Mouse (Mus musculus) CH12.LX (cell line): ENCODE results near the gene Smok2b. TPM values are rescaled to one million over a fixed set of nuclear protein-coding genes. Genes with fewer than 3 reads are reported as not detected.
"Not testable (repeated sequence)": the region's sequence is repeated elsewhere in the genome, so short reads cannot be mapped to it uniquely, and the experiment has no call there.

Source experiments
- DNase-seq: peaks from one replicate; pipeline ENCODE4 v3.0.0-alpha.2; 2013; ENCODE audit errors: extremely low read depth
- H3K27ac ChIP-seq: 2 replicates; pipeline ENCODE4 v1.5.1; 2012; ENCODE audit warnings: low read depth, mild to moderate bottlenecking, control low read depth, moderate library complexity; ENCODE audit not compliant: insufficient read depth
- H3K27me3 ChIP-seq: replicated peaks from 2 replicates; pipeline ENCODE3; 2012; ENCODE audit warnings: inconsistent platforms
- H3K36me3 ChIP-seq, 2 experiments: replicated peaks in 1 of 2; 2 replicates each; pipeline versions ENCODE3 to v1.6.1; 2012; ENCODE audit warnings: inconsistent platforms in 1 of 2, low read length in 1 of 2, mild to moderate bottlenecking in 1 of 2, mixed read lengths in 1 of 2, moderate library complexity in 1 of 2; ENCODE audit not compliant: control insufficient read depth in 1 of 2, insufficient read depth in 1 of 2
- H3K4me1 ChIP-seq, 2 experiments: 2 replicates each; pipeline ENCODE4 v1.6.1; 2012; ENCODE audit warnings: inconsistent platforms in 1 of 2, moderate library complexity in 1 of 2; ENCODE audit not compliant: insufficient read depth in 2 of 2, control insufficient read depth in 1 of 2
- H3K4me2 ChIP-seq: 2 replicates; pipeline ENCODE4 v1.6.1; 2012; ENCODE audit warnings: low read depth, mild to moderate bottlenecking, control low read depth; ENCODE audit not compliant: poor library complexity, insufficient read depth, severe bottlenecking
- H3K4me3 ChIP-seq, 3 experiments: fragments of 150-350 bp in 1 of 3; sonication (generic) in 1 of 3; replicated peaks in 1 of 3; 2 replicates each; pipeline versions ENCODE3 to v1.5.1; 2011 to 2012; ENCODE audit warnings: low read depth in 2 of 3, low read length in 2 of 3, mild to moderate bottlenecking in 2 of 3, moderate library complexity in 2 of 3, control low read depth in 1 of 3, improper control_type of control experiment in 1 of 3, inconsistent platforms in 1 of 3, mixed read lengths in 1 of 3; ENCODE audit not compliant: poor library complexity in 1 of 3
- H3K79me2 ChIP-seq: replicated peaks from 2 replicates; pipeline ENCODE4 v1.6.1; 2012; ENCODE audit warnings: mild to moderate bottlenecking, moderate library complexity; ENCODE audit not compliant: control insufficient read depth, poor library complexity, insufficient read depth, severe bottlenecking; ENCODE audit errors: extremely low read depth
- H3K9ac ChIP-seq: 2 replicates; pipeline ENCODE4 v1.6.1; 2012; ENCODE audit warnings: low read depth, mild to moderate bottlenecking, control low read depth, moderate library complexity; ENCODE audit not compliant: insufficient read depth
- H3K9me3 ChIP-seq: replicated peaks from 2 replicates; pipeline ENCODE3; 2012; ENCODE audit warnings: low read length, inconsistent platforms, mixed read lengths
- BHLHE40 ChIP-seq: IDR thresholded peaks from 2 replicates; pipeline ENCODE4 v1.6.1; 2011; ENCODE audit warnings: mild to moderate bottlenecking, low read depth, low read length, improper control_type of control experiment
- EP300 ChIP-seq: IDR thresholded peaks from 2 replicates; pipeline ENCODE4 v1.6.1; 2011; ENCODE audit warnings: low read length, improper control_type of control experiment
- ETS1 ChIP-seq: conservative IDR thresholded peaks from 2 replicates; pipeline ENCODE4 v1.6.1; 2012; ENCODE audit warnings: low read depth, mild to moderate bottlenecking, inconsistent platforms, low read length, improper control_type of control experiment, moderate library complexity
- HCFC1 ChIP-seq: IDR thresholded peaks from 2 replicates; pipeline ENCODE4 v1.6.1; 2012; ENCODE audit warnings: low read depth, mild to moderate bottlenecking, inconsistent platforms, low read length, improper control_type of control experiment
- IRF4 ChIP-seq: IDR thresholded peaks from 2 replicates; pipeline ENCODE4 v1.6.1; 2014; ENCODE audit warnings: low read depth, mild to moderate bottlenecking, inconsistent platforms, low read length, improper control_type of control experiment
- MAFK ChIP-seq: IDR thresholded peaks from 2 replicates; pipeline ENCODE4 v1.6.1; 2011; ENCODE audit warnings: low read length, improper control_type of control experiment; ENCODE audit not compliant: insufficient replicate concordance
- MAX ChIP-seq: IDR thresholded peaks from 2 replicates; pipeline ENCODE4 v1.6.1; 2011; ENCODE audit warnings: low read length, improper control_type of control experiment
- MYC ChIP-seq: IDR thresholded peaks from 2 replicates; pipeline ENCODE4 v1.6.1; 2011; ENCODE audit warnings: low read depth, mild to moderate bottlenecking, improper control_type of control experiment, low read length
- NELFE ChIP-seq: IDR thresholded peaks from 2 replicates; pipeline ENCODE4 v1.6.1; 2011; ENCODE audit warnings: low read depth, low read length, improper control_type of control experiment
- POLR2A ChIP-seq: IDR thresholded peaks from 2 replicates; pipeline ENCODE4 v1.6.1; 2011; ENCODE audit warnings: low read depth, mild to moderate bottlenecking, improper control_type of control experiment, low read length
- SIN3A ChIP-seq: IDR thresholded peaks from 2 replicates; pipeline ENCODE4 v1.6.1; 2012; ENCODE audit warnings: low read length, improper control_type of control experiment, inconsistent platforms
- TBP ChIP-seq: conservative IDR thresholded peaks from 2 replicates; pipeline ENCODE4 v1.6.1; 2011; ENCODE audit warnings: low read depth, low read length, improper control_type of control experiment
- TCF12 ChIP-seq: IDR thresholded peaks from 2 replicates; pipeline ENCODE4 v1.6.1; 2014; ENCODE audit warnings: low read depth, mild to moderate bottlenecking, inconsistent platforms, low read length, improper control_type of control experiment
- dilution Hi-C: fragments of 300-500 bp; cut with MboI; formaldehyde crosslinking; loops from 2 replicates; pipeline ENCODE4 v1.14.3; 2020; ENCODE audit warnings: low sequenced_read_pairs; ENCODE audit not compliant: extremely low pct_unique_long_range_greater_than_20kb, extremely low pct_ligation_motif_present
- in situ Hi-C: fragments of 300-500 bp; cut with MboI; formaldehyde crosslinking; loops from 3 replicates; pipeline ENCODE4 v1.14.3; 2019; ENCODE audit warnings: low sequenced_read_pairs, low pct_ligation_motif_present, low pct_unique_long_range_greater_than_20kb, mixed read lengths
- polyA plus RNA-seq: library from polyadenylated mRNA; unstranded; fragments of >175 nt; gene quantifications from 2 replicates; pipeline ENCODE4 v1.2.1, GENCODE M21; 2012; ENCODE audit warnings: low read depth; ENCODE audit not compliant: insufficient read length
- total RNA-seq, 2 experiments: library from RNA; depleted of rRNA; stranded (reverse); fragments of 300-350 nt in 1 of 2; fragments of >200 nt in 1 of 2; gene quantifications; 2 replicates each; pipeline ENCODE4 v1.2.3; 2012 to 2014

The Smok2b gene
- total and polyA plus RNA-seq, 3 experiments: not detected

DNA sequence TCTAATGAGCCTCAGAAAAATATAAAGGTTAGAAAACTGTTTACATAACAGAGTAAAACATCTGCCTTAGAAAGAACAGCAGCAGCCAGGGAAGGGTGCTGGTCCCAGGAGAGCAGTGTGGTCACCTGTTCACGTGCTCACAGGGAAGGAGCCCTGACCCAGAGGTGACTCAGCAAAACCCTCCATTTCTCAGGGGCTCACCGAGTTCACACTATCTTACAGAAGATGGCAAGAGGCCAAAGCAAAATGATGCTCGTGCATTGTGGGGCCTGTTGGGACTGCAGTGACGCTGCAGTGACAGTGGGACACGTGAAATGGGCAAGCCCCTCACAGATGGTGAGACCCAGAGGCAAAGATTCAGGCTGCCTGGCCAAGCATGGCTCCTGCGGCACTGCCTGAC lies 42.4 kb upstream of the Smok2b start:
- H3K4me3 ChIP-seq, dilution Hi-C loops, in situ Hi-C loops, H3K9ac ChIP-seq, H3K27ac ChIP-seq, H3K79me2 ChIP-seq, H3K36me3 ChIP-seq, H3K27me3 ChIP-seq, H3K9me3 ChIP-seq, H3K4me2 ChIP-seq: not testable (repeated sequence)
- peak; percentile 63 for DNase-seq
- H3K4me1 ChIP-seq: peaks cover 4 to 16% of the 10 kb centered on the region in 2 experiments
- peak; percentile 91 for TF ChIP-seq BHLHE40
- TF ChIP-seq MAFK: peak; percentile 59; the same call in 1 of the 2 replicates
- TF ChIP-seq ETS1: peak; percentile 61

DNA sequence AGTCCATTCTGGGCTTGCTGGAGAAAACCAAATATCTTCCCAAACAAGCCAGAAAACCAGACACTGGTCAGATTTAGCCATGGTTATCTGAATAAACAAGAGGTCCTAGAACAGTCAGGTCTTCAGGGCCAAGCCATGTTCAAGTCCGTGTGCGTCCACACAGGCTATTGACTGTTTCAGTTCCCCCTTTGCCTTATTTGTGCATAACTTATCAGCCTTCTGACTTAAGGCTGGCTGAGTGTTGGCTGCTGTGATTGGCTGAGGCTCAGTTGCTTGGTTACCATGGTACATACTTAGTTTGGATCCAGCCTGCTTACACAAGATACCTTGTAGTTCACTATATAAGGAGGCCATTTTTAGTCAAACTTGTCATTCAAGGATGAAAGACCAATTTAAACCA lies 41.2 kb upstream of the Smok2b start:
- H3K79me2 ChIP-seq, H3K9me3 ChIP-seq, H3K27me3 ChIP-seq, H3K9ac ChIP-seq, dilution Hi-C loops, H3K27ac ChIP-seq, H3K4me2 ChIP-seq, H3K36me3 ChIP-seq, in situ Hi-C loops: not testable (repeated sequence)
- DNase-seq: peak; percentile 93
- Histone ChIP-seq H3K4me1 (peaks cover 4 to 16% of the 10 kb centered on the region in 2 experiments), H3K4me3 (peak overlapping the region in 1 of 3 experiments; percentile 40)
- TF ChIP-seq SIN3A (0 out of 2 replicates have a peak, but pooled peaks have one; percentile 37), HCFC1 (peak; percentile 45), MYC (peak; percentile 48; the same call in 1 of the 2 replicates), POLR2A (peak; percentile 58), MAX (peak; percentile 56), TBP (0 out of 2 replicates have a peak, but pooled peaks have one; percentile 48), IRF4 (peak; percentile 95), NELFE (peak; percentile 52), EP300 (peak; percentile 77), TCF12 (peak; percentile 41; the same call in 1 of the 2 replicates)

DNA sequence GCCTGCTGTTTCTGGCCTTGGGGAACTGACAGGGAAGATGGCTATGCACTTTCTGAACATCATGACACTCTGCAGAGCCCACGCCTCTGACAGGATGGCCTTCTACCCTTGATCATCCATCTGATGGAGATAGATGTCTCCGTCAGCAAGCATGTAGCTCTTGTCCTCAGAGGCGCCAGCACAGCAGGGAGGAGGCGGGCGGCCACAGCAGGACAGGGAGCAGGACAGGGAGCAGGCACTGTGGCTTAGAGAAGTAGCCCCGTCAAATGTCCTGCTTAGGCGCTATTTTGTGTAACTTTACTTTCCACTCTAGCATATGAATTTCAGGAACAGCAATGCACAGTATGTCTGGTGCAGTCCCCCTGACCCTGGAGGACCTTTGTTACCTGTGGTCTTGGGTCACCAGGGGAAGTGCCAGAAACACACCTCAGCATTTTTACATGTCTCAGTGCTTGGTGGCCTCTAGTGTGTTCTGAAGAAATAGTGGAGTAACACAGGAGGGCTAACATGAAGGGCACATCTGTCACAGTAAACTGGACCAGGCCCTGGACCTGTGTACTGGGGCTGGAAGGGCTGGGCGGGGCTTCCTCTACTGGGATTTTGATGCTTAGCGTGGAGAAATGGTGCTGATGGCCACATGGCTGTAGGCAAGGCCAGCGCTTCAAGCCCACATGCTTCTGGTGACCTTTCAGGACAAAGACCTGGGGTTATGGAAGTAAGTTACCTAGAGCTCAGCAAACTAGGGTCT lies 39.0 kb upstream of the Smok2b start:
- H3K4me2 ChIP-seq, H3K27me3 ChIP-seq, DNase-seq, H3K27ac ChIP-seq, H3K4me3 ChIP-seq, H3K79me2 ChIP-seq, H3K9ac ChIP-seq, dilution Hi-C loops, in situ Hi-C loops, H3K9me3 ChIP-seq, H3K36me3 ChIP-seq: not testable (repeated sequence)
- peaks cover 4 to 16% of the 10 kb centered on the region in 2 experiments for H3K4me1 ChIP-seq

DNA sequence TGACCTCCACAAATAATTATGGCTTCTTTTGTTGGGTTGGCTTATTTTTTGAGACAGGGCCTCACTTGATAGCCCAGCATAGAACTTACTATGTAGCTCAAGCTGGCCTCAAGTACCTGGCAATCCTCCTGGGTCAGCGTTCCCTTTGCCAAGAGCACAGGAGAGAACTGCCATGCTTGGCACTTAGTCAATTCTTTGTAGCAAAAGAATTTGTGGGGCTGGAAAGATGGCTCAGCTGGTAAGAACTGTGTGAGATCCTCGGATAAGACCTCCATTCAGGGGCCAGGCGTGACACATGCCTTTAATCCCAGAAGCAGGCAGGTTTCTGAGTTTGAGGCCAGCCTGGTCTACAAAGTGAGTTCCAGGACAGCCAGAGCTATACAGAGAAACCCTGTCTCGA lies 33.6 kb upstream of the Smok2b start:
- H3K4me3 ChIP-seq, DNase-seq, in situ Hi-C loops, H3K9me3 ChIP-seq, H3K79me2 ChIP-seq, H3K36me3 ChIP-seq, dilution Hi-C loops, H3K27ac ChIP-seq, H3K27me3 ChIP-seq, H3K9ac ChIP-seq, H3K4me1 ChIP-seq, H3K4me2 ChIP-seq: not testable (repeated sequence)

DNA sequence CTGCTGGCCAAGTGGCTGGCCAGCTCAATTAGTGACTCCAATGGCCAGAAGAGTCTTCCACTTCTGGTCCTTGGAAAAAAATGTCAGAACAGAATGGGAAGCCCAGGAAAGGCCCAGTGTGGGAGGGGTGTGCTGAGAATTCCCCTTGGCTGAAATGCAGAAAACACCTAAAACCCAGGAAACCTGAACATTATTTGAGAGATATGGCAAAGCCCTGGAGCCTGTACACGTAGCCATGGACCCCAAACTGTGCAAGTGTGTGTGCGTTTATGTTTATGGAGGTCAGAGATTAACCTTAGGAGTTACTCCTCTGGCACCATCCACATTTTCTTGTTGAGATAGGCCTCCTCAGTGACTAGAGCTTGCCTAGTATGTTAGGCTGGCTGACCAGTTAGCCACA lies 31.2 kb upstream of the Smok2b start:
- H3K4me2 ChIP-seq, dilution Hi-C loops, H3K27me3 ChIP-seq, H3K36me3 ChIP-seq, H3K9me3 ChIP-seq, H3K27ac ChIP-seq, H3K4me1 ChIP-seq, H3K9ac ChIP-seq, in situ Hi-C loops, H3K4me3 ChIP-seq, DNase-seq, H3K79me2 ChIP-seq: not testable (repeated sequence)
